Mouse (Mus musculus): Measurements from ENCODE around the gene Cfap61. TPM values are rescaled to one million over a fixed set of nuclear protein-coding genes. Genes with fewer than 3 reads are reported as not detected.

Cfap61 gene
- total RNA-seq, 2 experiments from 2014 or later = not detected

GRCm38 (mm10) chr2:145996472-145996871 is 61.9 kb downstream of the Cfap61 start:
- no peak for DNase-seq
- intact Hi-C loops (cut with DNase I; ENCODE audit: low total_unique reads) = no loop called here

GRCm38 (mm10) chr2:145997956-145998525 is 63.5 kb downstream of the Cfap61 start:
- DNase-seq = no peak
- intact Hi-C loops (cut with DNase I; ENCODE audit: low total_unique reads) = no loop called here

DNA sequence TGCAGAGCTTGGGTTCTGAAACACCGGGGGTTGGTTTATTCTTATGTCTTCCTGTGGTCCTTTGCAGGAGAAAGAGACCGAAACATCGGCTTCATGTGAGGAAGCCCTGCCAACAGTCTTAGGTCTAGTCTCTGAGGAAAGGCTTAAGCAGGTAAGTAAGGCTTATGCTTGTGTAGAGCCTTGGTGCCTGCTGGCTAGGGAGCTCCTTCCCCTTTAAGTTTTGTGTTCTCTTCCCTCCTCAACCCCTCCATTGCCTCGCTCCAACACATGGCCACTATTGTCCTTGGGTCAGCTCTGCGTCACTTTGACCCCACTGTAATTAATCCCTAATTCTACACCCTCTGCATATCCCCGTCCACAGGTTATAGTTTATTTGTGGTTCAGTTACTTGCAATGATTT is 74.2 kb downstream of the Cfap61 start:
- DNase-seq = no peak

GRCm38 (mm10) chr2:146009596-146010349 is 75.2 kb downstream of the Cfap61 start:
- intact Hi-C loops (cut with DNase I; ENCODE audit: low total_unique reads) = no loop called here
- no peak for DNase-seq

More for the DNA sequence above, 74.2 kb downstream of the Cfap61 start:
- intact Hi-C loops (cut with DNase I; ENCODE audit: low total_unique reads) = no loop called here

- no peak for DNase-seq
- intact Hi-C loops (cut with DNase I; ENCODE audit: low total_unique reads) = no loop called here
Observed at GRCm38 (mm10) chr2:146010816-146011215, 76.2 kb downstream of the Cfap61 start.

- no peak for DNase-seq
- intact Hi-C loops (cut with DNase I; ENCODE audit: low total_unique reads) = no loop called here
Observed at GRCm38 (mm10) chr2:146015341-146016186, 81.0 kb downstream of the Cfap61 start.

GRCm38 (mm10) chr2:146022846-146023245 is 88.3 kb downstream of the Cfap61 start:
- intact Hi-C loops (cut with DNase I; ENCODE audit: low total_unique reads) = no loop called here
- no peak for DNase-seq

DNA sequence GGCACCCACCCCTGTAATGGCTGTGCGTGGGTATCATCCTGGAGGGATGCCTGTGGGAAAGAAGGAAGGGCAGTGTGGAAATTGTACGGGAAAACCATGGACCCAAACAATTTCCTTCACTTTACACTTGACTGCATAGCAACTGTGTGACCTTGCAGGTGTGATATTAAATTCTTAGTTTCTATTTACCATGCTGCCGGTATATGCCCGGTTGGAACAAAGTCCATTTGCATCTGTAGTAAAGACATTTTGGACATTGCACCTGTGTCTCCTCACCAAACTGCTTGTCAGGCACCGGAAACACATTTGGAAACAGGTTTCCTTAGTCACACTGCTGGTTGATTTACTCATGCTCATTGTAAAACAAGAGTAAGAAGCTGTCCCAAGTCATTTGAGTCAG is 109.1 kb downstream of the Cfap61 start:
- intact Hi-C loops (cut with DNase I; ENCODE audit: low total_unique reads) = no loop called here
- no peak for DNase-seq

DNA sequence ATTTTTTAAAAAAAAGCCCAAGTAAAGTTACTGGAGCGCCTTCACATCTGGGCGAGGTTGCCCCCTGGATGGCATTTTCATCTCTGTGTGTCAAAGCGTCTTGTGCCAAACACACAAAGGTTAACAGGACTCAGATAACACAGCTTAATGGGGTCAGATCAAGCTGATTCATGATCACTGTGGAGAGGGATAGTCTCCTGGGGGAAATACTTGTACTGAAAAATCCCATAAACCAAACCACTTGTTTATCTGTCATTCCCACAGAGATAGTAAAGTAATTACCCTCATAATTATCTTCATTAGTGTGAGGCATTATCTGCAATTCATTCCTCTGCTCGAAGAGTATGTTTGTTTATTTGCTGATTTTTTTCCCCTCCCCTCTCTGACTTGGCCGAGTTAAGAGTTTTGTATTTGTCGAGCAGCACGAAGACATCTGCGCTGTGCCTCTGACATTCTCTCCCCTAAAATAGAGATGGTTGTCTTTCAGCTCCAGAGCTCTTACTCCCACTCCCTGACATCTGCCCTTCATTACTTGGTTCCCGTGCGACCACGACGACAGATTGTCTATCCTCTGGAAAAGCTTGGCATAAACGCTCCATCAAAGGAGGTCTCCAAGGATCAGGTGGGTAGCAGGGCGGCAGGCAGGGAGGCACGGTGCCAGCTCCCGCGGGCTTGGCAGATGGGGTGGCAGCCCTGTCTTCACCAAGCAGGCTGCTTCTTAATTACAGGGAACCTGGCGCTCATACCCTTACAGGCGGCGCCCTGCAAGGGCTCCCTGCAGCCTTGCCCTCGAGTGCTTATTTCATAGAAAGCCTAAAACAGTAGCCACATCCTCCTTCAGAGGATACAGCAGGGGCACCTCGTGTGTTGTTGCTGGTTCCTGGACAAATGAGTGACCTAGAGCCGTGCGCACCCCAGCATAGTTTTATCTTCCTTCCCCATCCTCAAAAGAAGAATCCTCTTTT is 110.6 kb downstream of the Cfap61 start:
- DNase-seq = peak; percentile 10
- intact Hi-C loops (cut with DNase I; ENCODE audit: low total_unique reads) = no loop called here

GRCm38 (mm10) chr2:146047691-146048090 is 113.1 kb downstream of the Cfap61 start:
- intact Hi-C loops (cut with DNase I; ENCODE audit: low total_unique reads) = no loop called here
- DNase-seq = no peak

DNA sequence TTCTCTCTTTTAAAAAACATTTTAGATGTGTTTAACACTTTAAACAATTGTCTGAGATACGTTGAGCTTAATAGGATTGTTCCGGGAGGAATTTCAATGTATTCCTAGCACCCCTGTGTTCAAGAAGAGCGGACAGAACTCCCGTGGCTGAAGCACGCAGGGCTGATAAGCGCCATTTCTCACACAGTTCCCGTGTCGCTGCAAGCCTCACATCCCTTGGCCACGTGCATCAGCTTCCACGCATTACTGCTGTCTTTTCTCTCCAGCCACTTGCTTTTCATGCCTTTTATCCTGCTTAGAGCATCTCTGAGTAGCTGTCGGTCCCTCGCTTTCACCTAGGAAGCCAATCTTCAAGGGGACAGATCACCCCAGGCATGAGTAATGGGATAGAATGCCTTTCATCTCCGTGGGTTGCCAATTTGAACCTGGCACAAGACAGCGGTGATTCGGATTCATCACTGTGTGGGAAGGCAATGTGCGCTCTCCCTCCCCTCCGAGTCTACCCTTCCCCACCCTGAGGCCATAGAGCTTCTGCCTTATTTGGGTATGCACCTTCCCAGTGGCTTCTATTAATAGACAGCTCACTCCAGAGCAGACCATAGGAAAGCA is 113.7 kb downstream of the Cfap61 start:
- no peak for DNase-seq
- intact Hi-C loops (cut with DNase I; ENCODE audit: low total_unique reads) = no loop called here

DNA sequence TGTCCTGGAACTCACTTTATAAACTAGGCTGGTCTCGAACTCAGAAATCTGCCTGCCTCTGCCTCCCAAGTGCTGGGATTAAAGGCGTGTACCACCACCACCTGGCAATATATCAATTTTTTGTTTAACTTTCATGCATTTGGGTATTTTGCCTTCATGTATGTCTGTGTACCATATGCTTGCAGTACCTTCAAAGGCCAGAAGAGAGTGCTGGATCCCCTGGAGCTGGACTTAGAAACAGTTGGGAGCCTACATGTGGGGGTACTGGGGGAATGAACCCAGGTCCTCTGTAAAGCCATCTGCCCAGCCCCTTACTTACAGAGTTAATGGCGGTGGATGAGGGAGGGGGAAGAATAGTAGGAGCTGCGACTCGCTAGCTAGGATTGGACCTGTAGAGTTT is 114.8 kb downstream of the Cfap61 start:
- DNase-seq = no peak
- intact Hi-C loops (cut with DNase I; ENCODE audit: low total_unique reads) = no loop called here

DNA sequence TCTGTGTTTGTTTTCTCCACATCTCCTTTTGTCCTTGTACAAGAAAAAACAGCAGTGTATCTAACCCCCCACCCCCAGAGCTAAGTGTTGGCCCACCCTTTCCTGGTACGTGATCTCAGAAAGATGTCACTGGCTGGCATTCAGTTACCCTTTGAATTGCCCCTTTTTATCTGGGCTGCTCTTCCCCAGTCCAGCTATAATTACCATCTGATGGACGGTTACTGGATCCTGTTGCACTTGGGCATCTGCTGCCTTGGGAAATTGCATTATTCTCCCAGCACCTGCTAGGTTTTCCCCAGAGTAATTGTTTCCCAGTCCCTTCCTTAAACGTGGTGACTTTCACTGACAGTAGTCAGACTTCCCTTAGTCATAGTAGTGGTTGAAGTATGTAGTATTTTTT is 115.5 kb downstream of the Cfap61 start:
- intact Hi-C loops (cut with DNase I; ENCODE audit: low total_unique reads) = no loop called here
- no peak for DNase-seq

GRCm38 (mm10) chr2:146051334-146051733 is 116.8 kb downstream of the Cfap61 start:
- no peak for DNase-seq
- intact Hi-C loops (cut with DNase I; ENCODE audit: low total_unique reads) = no loop called here

DNA sequence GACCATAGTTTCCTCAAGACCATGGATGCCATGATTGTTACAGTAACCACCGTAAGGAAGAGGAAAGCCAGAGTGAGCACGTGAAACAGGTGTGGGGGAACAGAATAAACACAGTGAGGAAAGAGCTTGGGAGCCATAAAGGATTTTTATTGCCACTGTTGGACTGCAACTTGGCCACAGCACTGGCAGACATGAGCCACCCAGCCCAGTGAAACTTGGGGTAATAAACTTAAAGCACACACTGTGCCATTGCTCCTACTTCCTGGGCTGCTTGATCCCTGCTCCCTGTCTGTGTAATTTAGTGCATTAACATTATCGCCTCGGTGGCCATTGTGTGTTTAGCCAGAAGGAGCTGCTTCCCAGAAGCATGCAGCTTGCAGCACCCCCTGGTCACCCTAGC is 122.5 kb downstream of the Cfap61 start:
- DNase-seq = no peak
- intact Hi-C loops (cut with DNase I; ENCODE audit: low total_unique reads) = no loop called here

DNA sequence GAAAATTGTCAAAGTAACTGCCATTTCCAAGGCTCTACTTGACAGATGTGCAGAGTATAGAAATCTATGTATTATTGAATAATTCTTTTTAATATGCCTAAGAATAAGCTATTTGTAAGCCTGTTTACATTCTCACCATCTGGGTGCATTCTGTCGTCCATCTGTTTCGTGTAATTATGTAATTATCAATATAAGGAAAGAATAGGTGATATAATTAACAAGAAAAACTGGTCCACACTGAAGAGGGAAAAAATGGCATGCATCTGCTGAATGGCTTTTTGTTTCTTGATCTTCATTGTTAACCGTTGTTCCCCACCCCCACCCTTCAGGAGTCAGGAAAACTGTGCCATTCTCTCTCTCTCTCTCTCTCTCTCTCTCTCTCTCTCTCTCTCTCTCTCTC is 124.2 kb downstream of the Cfap61 start:
- DNase-seq = no peak
- intact Hi-C loops (cut with DNase I; ENCODE audit: low total_unique reads) = no loop called here

DNA sequence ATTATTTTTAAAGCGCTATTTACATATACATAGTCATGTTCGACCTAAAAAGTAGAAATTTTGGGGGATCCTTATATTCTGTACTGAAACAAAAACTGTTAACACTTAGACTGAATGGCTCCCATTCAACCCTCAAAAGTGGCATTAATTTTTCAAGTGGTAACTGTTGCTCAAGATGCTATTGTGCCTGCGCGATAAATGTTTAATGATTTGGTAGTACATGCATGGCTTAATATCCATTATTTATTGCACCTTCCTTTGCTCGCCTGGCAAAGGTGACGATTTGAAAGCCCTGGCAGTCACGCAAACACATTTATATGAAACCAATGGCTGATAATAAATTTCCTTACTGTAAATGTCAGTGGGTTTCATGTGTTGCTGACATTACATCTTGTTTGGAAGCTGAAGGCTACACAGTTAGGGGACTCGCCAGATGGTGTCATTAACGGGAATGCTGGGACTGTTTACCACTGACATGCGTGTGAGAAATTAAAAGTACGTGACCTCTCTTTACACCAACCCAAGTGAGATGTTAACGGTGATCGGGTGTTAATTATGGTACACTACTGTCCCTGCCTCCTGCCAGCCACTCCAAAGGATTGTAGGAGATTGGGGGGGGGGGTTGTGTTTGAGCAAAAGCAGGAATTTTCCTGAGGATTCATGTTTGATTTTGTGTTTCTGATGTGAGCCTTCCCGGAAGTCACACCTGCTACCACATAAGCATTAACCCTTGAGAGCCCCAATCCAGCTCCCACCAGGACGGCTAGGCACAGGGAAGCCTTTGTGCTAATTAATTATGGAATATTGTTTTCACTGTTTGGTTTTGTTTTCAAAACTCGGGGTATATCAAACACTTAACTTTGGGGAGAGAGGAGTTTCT is 127.1 kb downstream of the Cfap61 start:
- no peak for DNase-seq
- intact Hi-C loops (cut with DNase I; ENCODE audit: low total_unique reads) = no loop called here
